24 mouse cellular contexts compared by ENCODE assay signal in the genomic region with DNA sequence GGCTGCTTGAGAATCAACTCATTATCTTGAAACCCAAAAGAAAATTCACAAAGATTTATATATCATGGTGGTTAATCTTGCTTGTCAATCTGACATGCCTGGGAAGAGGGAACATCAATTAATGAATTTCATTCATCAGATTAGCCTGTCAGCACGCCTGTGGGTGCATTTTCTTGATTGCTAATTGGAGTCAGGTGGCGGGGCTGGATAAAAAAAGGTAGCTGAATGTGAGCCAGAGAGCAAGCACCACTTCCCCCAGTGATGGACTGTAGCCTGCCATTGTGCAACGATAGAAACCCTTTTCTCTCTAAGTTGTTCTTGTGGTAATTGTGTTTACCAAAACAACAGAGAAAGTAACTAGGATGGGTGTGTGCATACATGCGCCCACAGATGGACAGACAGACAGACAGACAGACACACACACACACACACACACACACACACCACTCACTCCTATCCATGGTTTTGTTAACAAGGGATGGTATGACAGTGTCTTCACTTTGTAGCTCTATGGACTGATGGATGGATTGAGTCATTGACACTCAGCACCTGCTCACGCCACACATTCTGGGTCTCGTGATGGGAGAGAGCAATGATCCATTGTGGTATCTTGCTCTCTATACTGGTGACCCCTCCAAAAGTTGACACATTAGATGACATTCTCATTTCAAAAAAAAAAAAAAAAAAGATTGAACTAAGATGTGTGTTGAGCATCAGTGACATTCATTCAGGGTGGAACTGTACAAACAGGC. TPM values are rescaled to one million over a fixed set of nuclear protein-coding genes. Genes with fewer than 3 reads are reported as not detected.
DNase-seq lines count a peak whose midpoint lies in the region; ATAC-seq and TF ChIP-seq lines count a peak whose summit lies in the region.
"Had no signal": no experiment of that assay in that cellular context is flagged by ENCODE, and none has a peak within 500 bp of the region (broad histone marks: within the 10 kb centered on the region; RNA-seq: fewer than 3 reads in every experiment).

No protein-coding gene starts in this region.

- no peak overlapping the region for H3K4me2 ChIP-seq in hindbrain, embryonic 12.5 days (replicated peaks)
- no peak overlapping the region for H3K4me2 ChIP-seq in hindbrain, embryonic 11.5 days (replicated peaks; ENCODE audit: low read depth, low read length)
- H3K4me2 ChIP-seq in neural tube, embryonic 13.5 days, result no peak overlapping the region
- no peak overlapping the region for H3K4me2 ChIP-seq in neural tube, embryonic 15.5 days
- no peak overlapping the region for H3K4me2 ChIP-seq in forebrain, embryonic 13.5 days
- no peak overlapping the region for H3K4me2 ChIP-seq in midbrain, embryonic 15.5 days
- H3K4me2 ChIP-seq in intestine, postnatal 0 days (replicated peaks; ENCODE audit: low read depth), result no peak overlapping the region
- H3K4me2 ChIP-seq: heart, embryonic 12.5 days; limb, embryonic 12.5 days; liver, embryonic 13.5 days; lung, embryonic 14.5 days had no signal

- H3K27me3 ChIP-seq in hindbrain, embryonic 12.5 days, result no peaks in the 10 kb centered on the region
- no peaks in the 10 kb centered on the region for H3K27me3 ChIP-seq in hindbrain, embryonic 11.5 days (ENCODE audit: control insufficient read depth, insufficient read depth, low read length)
- H3K27me3 ChIP-seq in neural tube, embryonic 13.5 days, result no peaks in the 10 kb centered on the region
- H3K27me3 ChIP-seq in neural tube, embryonic 15.5 days (replicated peaks), result no peaks in the 10 kb centered on the region
- H3K27me3 ChIP-seq in forebrain, embryonic 13.5 days, result no peaks in the 10 kb centered on the region
- H3K27me3 ChIP-seq in midbrain, embryonic 15.5 days (replicated peaks), result no peaks in the 10 kb centered on the region
- no peaks in the 10 kb centered on the region for H3K27me3 ChIP-seq in intestine, postnatal 0 days (replicated peaks; ENCODE audit: control insufficient read depth, insufficient read depth, low read length)
- H3K27me3 ChIP-seq: heart, embryonic 12.5 days; limb, embryonic 12.5 days; liver, embryonic 13.5 days had no signal

- no peak overlapping the region for H3K9ac ChIP-seq in hindbrain, embryonic 12.5 days
- no peak overlapping the region for H3K9ac ChIP-seq in hindbrain, embryonic 11.5 days (ENCODE audit: low read depth, low read length)
- H3K9ac ChIP-seq in neural tube, embryonic 13.5 days, result no peak overlapping the region
- no peak overlapping the region for H3K9ac ChIP-seq in neural tube, embryonic 15.5 days (replicated peaks)
- H3K9ac ChIP-seq in forebrain, embryonic 13.5 days, result no peak overlapping the region
- no peak overlapping the region for H3K9ac ChIP-seq in midbrain, embryonic 15.5 days
- no peak overlapping the region for H3K9ac ChIP-seq in intestine, postnatal 0 days (ENCODE audit: low read depth, low read length)
- H3K9ac ChIP-seq: heart, embryonic 12.5 days; limb, embryonic 12.5 days; liver, embryonic 13.5 days; lung, embryonic 14.5 days had no signal

- no peak for DNase-seq in hindbrain, embryonic 11.5 days (ENCODE audit: low spot score)
- no peak for DNase-seq in layer of hippocampus, adult 9-11 months
- DNase-seq: adrenal gland, postnatal 10 days; cerebellum, adult 11 months; gastrocnemius, adult 2 months; heart, postnatal 14 days; kidney, adult 8-10 months; kidney, postnatal 14 days; liver, embryonic 13.5 days; lung, embryonic 14.5 days; lung, postnatal 4 days; right cerebral cortex, postnatal 14 days; thymus, adult 18-20 months had no signal

- no peak overlapping the region; the same call in 1 of the 2 replicates for H3K27ac ChIP-seq in hindbrain, embryonic 12.5 days
- H3K27ac ChIP-seq in hindbrain, embryonic 11.5 days (ENCODE audit: low read depth, low read length), result no peak overlapping the region
- 0 out of 2 replicates have a peak overlapping the region, but pooled peaks have one; percentile 33 for H3K27ac ChIP-seq in neural tube, embryonic 13.5 days (replicated peaks)
- no peak overlapping the region for H3K27ac ChIP-seq in neural tube, embryonic 15.5 days (replicated peaks)
- H3K27ac ChIP-seq in forebrain, embryonic 13.5 days, result peak overlapping the region; percentile 76
- no peak overlapping the region for H3K27ac ChIP-seq in midbrain, embryonic 15.5 days
- no peak overlapping the region for H3K27ac ChIP-seq in intestine, postnatal 0 days (ENCODE audit: low read depth, low read length)
- H3K27ac ChIP-seq: embryonic facial prominence, embryonic 10.5 days; gastrocnemius, adult 2 months; limb, embryonic 12.5 days; liver, embryonic 13.5 days had no signal

- ATAC-seq in hindbrain, embryonic 12.5 days (ENCODE audit: low FRiP score), result 0 out of 2 replicates have a peak, but pooled peaks have one; percentile 33
- ATAC-seq in hindbrain, embryonic 11.5 days (ENCODE audit: low FRiP score), result no peak
- no peak for ATAC-seq in neural tube, embryonic 13.5 days (ENCODE audit: low read depth)
- ATAC-seq in neural tube, embryonic 15.5 days (ENCODE audit: low FRiP score), result no peak
- peak; percentile 58; the same call in 1 of the 2 replicates for ATAC-seq in forebrain, embryonic 13.5 days
- 0 out of 2 replicates have a peak, but pooled peaks have one; percentile 52 for ATAC-seq in midbrain, embryonic 15.5 days (replicated peaks)
- no peak for ATAC-seq in intestine, postnatal 0 days
- ATAC-seq: activated CD4-positive, CD25-positive, alpha-beta regulatory T cell, adult 4 months; inflammation-experienced regulatory T-cells, adult 6 months had no signal

- 57% methylated on average over 6 of the region's 6 CpGs for WGBS in hindbrain, embryonic 12.5 days
- WGBS in hindbrain, embryonic 11.5 days, result 79% methylated on average over 6 of the region's 6 CpGs
- WGBS in neural tube, embryonic 13.5 days, result 57% methylated on average over 6 of the region's 6 CpGs
- 58% methylated on average over 6 of the region's 6 CpGs for WGBS in neural tube, embryonic 15.5 days
- WGBS in forebrain, embryonic 13.5 days, result 38% methylated on average over 6 of the region's 6 CpGs
- WGBS in midbrain, embryonic 15.5 days, result 60% methylated on average over 6 of the region's 6 CpGs
- WGBS in intestine, postnatal 0 days, result 83% methylated on average over 6 of the region's 6 CpGs

- TF ChIP-seq CTCF in intestine, postnatal 0 days (IDR thresholded peaks at IDR 0.05; ENCODE audit: low read depth), result no peak

- no peak overlapping the region for H3K4me3 ChIP-seq in hindbrain, embryonic 12.5 days
- H3K4me3 ChIP-seq in hindbrain, embryonic 11.5 days (ENCODE audit: low read depth, low read length), result no peak overlapping the region
- no peak overlapping the region for H3K4me3 ChIP-seq in neural tube, embryonic 13.5 days
- H3K4me3 ChIP-seq in neural tube, embryonic 15.5 days (replicated peaks), result no peak overlapping the region
- no peak overlapping the region for H3K4me3 ChIP-seq in forebrain, embryonic 13.5 days
- no peak overlapping the region for H3K4me3 ChIP-seq in midbrain, embryonic 15.5 days
- no peak overlapping the region for H3K4me3 ChIP-seq in intestine, postnatal 0 days (ENCODE audit: low read depth, low read length)
- H3K4me3 ChIP-seq: embryonic facial prominence, embryonic 10.5 days; gastrocnemius, adult 2 months; heart, embryonic 12.5 days; limb, embryonic 12.5 days; liver, embryonic 13.5 days had no signal

- no peaks in the 10 kb centered on the region for H3K36me3 ChIP-seq in hindbrain, embryonic 12.5 days
- no peaks in the 10 kb centered on the region for H3K36me3 ChIP-seq in hindbrain, embryonic 11.5 days (ENCODE audit: control insufficient read depth, insufficient read depth, low read length)
- no peaks in the 10 kb centered on the region for H3K36me3 ChIP-seq in neural tube, embryonic 13.5 days
- H3K36me3 ChIP-seq in neural tube, embryonic 15.5 days, result no peaks in the 10 kb centered on the region
- no peaks in the 10 kb centered on the region for H3K36me3 ChIP-seq in forebrain, embryonic 13.5 days (ENCODE audit: poor library complexity, severe bottlenecking)
- H3K36me3 ChIP-seq in midbrain, embryonic 15.5 days (replicated peaks), result no peaks in the 10 kb centered on the region
- no peaks in the 10 kb centered on the region for H3K36me3 ChIP-seq in intestine, postnatal 0 days (ENCODE audit: control insufficient read depth, insufficient read depth)
- H3K36me3 ChIP-seq: embryonic facial prominence, embryonic 10.5 days; heart, embryonic 12.5 days; limb, embryonic 12.5 days; liver, embryonic 13.5 days had no signal

- peaks cover 15% of the 10 kb centered on the region for H3K4me1 ChIP-seq in hindbrain, embryonic 12.5 days
- no peaks in the 10 kb centered on the region for H3K4me1 ChIP-seq in hindbrain, embryonic 11.5 days (replicated peaks; ENCODE audit: control insufficient read depth, insufficient read depth, low read length)
- H3K4me1 ChIP-seq in neural tube, embryonic 13.5 days (replicated peaks), result peaks cover 28% of the 10 kb centered on the region
- peaks cover 9% of the 10 kb centered on the region; the same call in 1 of the 2 replicates for H3K4me1 ChIP-seq in neural tube, embryonic 15.5 days
- H3K4me1 ChIP-seq in forebrain, embryonic 13.5 days, result peaks cover 43% of the 10 kb centered on the region
- H3K4me1 ChIP-seq in midbrain, embryonic 15.5 days, result peaks cover 10% of the 10 kb centered on the region; the same call in 1 of the 2 replicates
- no peaks in the 10 kb centered on the region for H3K4me1 ChIP-seq in intestine, postnatal 0 days (replicated peaks; ENCODE audit: control insufficient read depth, insufficient read depth, low read length)
- H3K4me1 ChIP-seq: embryonic facial prominence, embryonic 10.5 days; heart, embryonic 12.5 days; liver, embryonic 13.5 days had no signal

- no peaks in the 10 kb centered on the region for H3K9me3 ChIP-seq in hindbrain, embryonic 12.5 days (replicated peaks)
- no peaks in the 10 kb centered on the region for H3K9me3 ChIP-seq in hindbrain, embryonic 11.5 days (ENCODE audit: control insufficient read depth, low read length)
- H3K9me3 ChIP-seq in neural tube, embryonic 13.5 days, result no peaks in the 10 kb centered on the region; the same call in 1 of the 2 replicates
- no peaks in the 10 kb centered on the region for H3K9me3 ChIP-seq in neural tube, embryonic 15.5 days (replicated peaks)
- no peaks in the 10 kb centered on the region for H3K9me3 ChIP-seq in forebrain, embryonic 13.5 days (replicated peaks)
- no peaks in the 10 kb centered on the region for H3K9me3 ChIP-seq in midbrain, embryonic 15.5 days
- H3K9me3 ChIP-seq in intestine, postnatal 0 days (ENCODE audit: control insufficient read depth), result no peaks in the 10 kb centered on the region
- H3K9me3 ChIP-seq: embryonic facial prominence, embryonic 10.5 days had no signal

RNA-seq across cellular contexts. Expression of a gene that starts 59.1 kb away (rescaled TPM):
- polyA plus RNA-seq in hindbrain, embryonic 12.5 days (2016; fragmentation: Nextera tagmentation; extraction: Ambion mirVana), result 1.1 and 2.0 TPM in 2 replicates
- 0.15 and 0.66 TPM in 2 replicates for polyA plus RNA-seq in hindbrain, embryonic 11.5 days (2014; fragmentation: Nextera tagmentation; extraction: Ambion mirVana)
- polyA plus RNA-seq in neural tube, embryonic 13.5 days (2015; fragmentation: Nextera tagmentation; extraction: Ambion mirVana), result 0.54 and 1.2 TPM in 2 replicates
- 1.0 and 1.8 TPM in 2 replicates for polyA plus RNA-seq in neural tube, embryonic 15.5 days (2015; fragmentation: Nextera tagmentation; extraction: Ambion mirVana)
- polyA plus RNA-seq in forebrain, embryonic 13.5 days (2015; fragmentation: Nextera tagmentation; extraction: Ambion mirVana), result 0.57 and 0.89 TPM in 2 replicates
- 0.55 and 1.1 TPM in 2 replicates for polyA plus RNA-seq in midbrain, embryonic 15.5 days (2015; fragmentation: Nextera tagmentation; extraction: Ambion mirVana)
- 0.96 and 1.3 TPM in 2 replicates for polyA plus RNA-seq in intestine, postnatal 0 days (2015; fragmentation: Nextera tagmentation; extraction: Ambion mirVana)

Comparison
In these comparisons a context has a peak if more than half of its experiments do, and no peak if none do; other contexts are left out.
1. ATAC-seq: peak in hindbrain, embryonic 12.5 days (single experiment), forebrain, embryonic 13.5 days (single experiment) and midbrain, embryonic 15.5 days (single experiment); none in hindbrain, embryonic 11.5 days (single experiment), neural tube, embryonic 13.5 days (single experiment), neural tube, embryonic 15.5 days (single experiment) and intestine, postnatal 0 days (single experiment).
2. H3K27ac ChIP-seq: peak in neural tube, embryonic 13.5 days (single experiment) and forebrain, embryonic 13.5 days (single experiment); none in hindbrain, embryonic 12.5 days (single experiment), hindbrain, embryonic 11.5 days (single experiment), neural tube, embryonic 15.5 days (single experiment), midbrain, embryonic 15.5 days (single experiment) and intestine, postnatal 0 days (single experiment).